Mouse (Mus musculus): Measurements from ENCODE around the gene Tfcp2l1. TPM values are rescaled to one million over a fixed set of nuclear protein-coding genes. Genes with fewer than 3 reads are reported as not detected.

Gene Tfcp2l1
- total and polyA plus RNA-seq, 3 experiments: 0.03 to 0.08 (median 0.04) TPM

DNA sequence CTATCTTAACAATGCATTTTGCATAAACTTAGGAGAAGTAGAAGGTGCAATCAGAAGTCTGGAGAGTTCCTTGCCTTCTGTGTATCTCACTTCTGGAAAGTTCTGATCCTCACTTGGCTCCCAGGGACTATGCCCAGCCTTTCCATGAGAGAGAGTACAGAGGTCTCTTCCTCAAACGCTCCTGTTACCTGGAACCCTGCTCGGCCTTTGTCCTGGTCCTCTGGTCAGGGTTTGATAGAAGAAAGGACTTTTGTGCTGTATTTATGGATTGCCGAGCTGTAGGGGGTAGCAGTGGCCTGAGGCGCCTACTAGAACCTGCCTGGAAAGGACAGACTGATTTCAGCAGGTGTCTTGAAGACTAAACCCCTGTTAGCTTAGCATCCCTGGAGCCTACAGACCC lies 55.9 kb downstream of the Tfcp2l1 start:
- TF ChIP-seq TCF12 (IDR thresholded peaks at IDR 0.05; ENCODE audit: low read depth, low read length) (no peak), POLR2A (IDR thresholded peaks at IDR 0.05; ENCODE audit: low read depth, low read length) (no peak), ZMIZ1 (IDR thresholded peaks at IDR 0.05; ENCODE audit: low read depth, low read length) (no peak), HCFC1 (IDR thresholded peaks at IDR 0.05; ENCODE audit: low read depth, low read length) (no peak)
- Histone ChIP-seq H3K27me3 (replicated peaks) (no peaks in the 10 kb centered on the region), H3K9me3 (replicated peaks; ENCODE audit: low read length) (no peaks in the 10 kb centered on the region), H3K36me3 (replicated peaks in 1 of 2; ENCODE audit: control insufficient read depth in 1 of 2, insufficient read depth in 1 of 2, low read length in 1 of 2) (no peaks in the 10 kb centered on the region), H3K9ac (ENCODE audit: insufficient read depth, low read depth) (no peak overlapping the region), H3K4me2 (ENCODE audit: insufficient read depth, low read depth, poor library complexity, severe bottlenecking) (no peak overlapping the region), H3K4me1 (ENCODE audit: control insufficient read depth in 1 of 2, insufficient read depth in 2 of 2) (peaks cover 0 to 22% of the 10 kb centered on the region in 2 experiments; a peak in 3 of 4 replicates), H3K27ac (ENCODE audit: insufficient read depth, low read depth) (no peak overlapping the region), H3K79me2 (replicated peaks; ENCODE audit: control insufficient read depth, extremely low read depth, insufficient read depth, poor library complexity, severe bottlenecking) (no peaks in the 10 kb centered on the region), H3K4me3 (replicated peaks in 1 of 3; ENCODE audit: low read depth in 2 of 3, low read length in 2 of 3, poor library complexity in 1 of 3) (no peak overlapping the region)
- in situ Hi-C loops (cut with MboI; ENCODE audit: low pct_ligation_motif_present, low pct_unique_long_range_greater_than_20kb, low sequenced_read_pairs) (no loop called here), dilution Hi-C loops (cut with MboI; ENCODE audit: extremely low pct_ligation_motif_present, extremely low pct_unique_long_range_greater_than_20kb, low sequenced_read_pairs) (no loop called here)
- no peak for DNase-seq (ENCODE audit: extremely low read depth)

DNA sequence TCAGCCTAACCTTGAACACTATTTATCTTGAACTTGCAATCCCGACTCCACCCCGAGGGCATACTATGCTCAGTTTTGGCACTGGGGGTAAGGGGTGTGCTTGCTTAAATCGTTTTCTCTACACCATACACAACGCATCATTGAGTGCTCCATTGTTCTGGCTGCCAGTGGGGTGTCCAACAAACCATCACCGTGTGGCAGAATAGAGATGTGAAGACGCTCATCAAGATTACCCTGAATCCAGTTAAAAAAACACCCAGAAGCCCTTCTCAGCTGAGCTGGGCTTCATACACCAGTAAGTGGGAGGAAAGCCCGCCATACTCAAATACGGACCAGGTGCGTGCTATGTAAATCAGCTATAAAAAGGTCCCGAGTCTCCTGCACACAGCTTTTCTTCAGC lies 60.0 kb downstream of the Tfcp2l1 start:
- no peak for TF ChIP-seq MYC (IDR thresholded peaks at IDR 0.05; ENCODE audit: low read depth, low read length)
- no peak for TF ChIP-seq MEF2A (IDR thresholded peaks at IDR 0.05; ENCODE audit: borderline replicate concordance, low read depth, low read length)
- TF ChIP-seq ZMIZ1 (IDR thresholded peaks at IDR 0.05; ENCODE audit: low read depth, low read length): no peak
- TF ChIP-seq BHLHE40 (IDR thresholded peaks at IDR 0.05; ENCODE audit: low read depth, low read length): no peak
- no peak for TF ChIP-seq KAT2A (IDR thresholded peaks at IDR 0.05; ENCODE audit: insufficient replicate concordance, low read length)
- TF ChIP-seq USF1 (IDR thresholded peaks at IDR 0.05; ENCODE audit: low read depth, low read length): no peak
- TF ChIP-seq POLR2A (IDR thresholded peaks at IDR 0.05; ENCODE audit: low read depth, low read length): no peak
- no peak for TF ChIP-seq TCF12 (IDR thresholded peaks at IDR 0.05; ENCODE audit: low read depth, low read length)
- no peak for TF ChIP-seq SMC3 (IDR thresholded peaks at IDR 0.05; ENCODE audit: low read depth, low read length)
- no peak for TF ChIP-seq CTCF (conservative IDR thresholded peaks at IDR 0.05 in 1 of 2, IDR thresholded peaks at IDR 0.05 in 1 of 2; ENCODE audit: low read depth in 2 of 2, low read length in 2 of 2)
- TF ChIP-seq MAZ (IDR thresholded peaks at IDR 0.05; ENCODE audit: low read depth, low read length): no peak
- no peak for TF ChIP-seq ETS1 (conservative IDR thresholded peaks at IDR 0.05; ENCODE audit: low read depth, low read length)
- no peak for TF ChIP-seq MAFK (IDR thresholded peaks at IDR 0.05; ENCODE audit: insufficient replicate concordance, low read length)
- TF ChIP-seq PAX5 (IDR thresholded peaks at IDR 0.05; ENCODE audit: low read length): no peak
- TF ChIP-seq JUND (conservative IDR thresholded peaks at IDR 0.05; ENCODE audit: low read depth, low read length): no peak
- TF ChIP-seq HCFC1 (IDR thresholded peaks at IDR 0.05; ENCODE audit: low read depth, low read length): no peak
- TF ChIP-seq NRF1 (IDR thresholded peaks at IDR 0.05; ENCODE audit: low read depth, low read length): no peak
- Histone ChIP-seq H3K4me1 (ENCODE audit: control insufficient read depth in 1 of 2, insufficient read depth in 2 of 2) (peaks cover 0 to 31% of the 10 kb centered on the region in 2 experiments; a peak in 3 of 4 replicates), H3K4me2 (ENCODE audit: insufficient read depth, low read depth, poor library complexity, severe bottlenecking) (no peak overlapping the region), H3K27me3 (replicated peaks) (no peaks in the 10 kb centered on the region), H3K4me3 (replicated peaks in 1 of 3; ENCODE audit: low read depth in 2 of 3, low read length in 2 of 3, poor library complexity in 1 of 3) (no peak overlapping the region), H3K79me2 (replicated peaks; ENCODE audit: control insufficient read depth, extremely low read depth, insufficient read depth, poor library complexity, severe bottlenecking) (no peaks in the 10 kb centered on the region), H3K9me3 (replicated peaks; ENCODE audit: low read length) (no peaks in the 10 kb centered on the region), H3K9ac (ENCODE audit: insufficient read depth, low read depth) (no peak overlapping the region), H3K36me3 (replicated peaks in 1 of 2; ENCODE audit: control insufficient read depth in 1 of 2, insufficient read depth in 1 of 2, low read length in 1 of 2) (no peaks in the 10 kb centered on the region), H3K27ac (ENCODE audit: insufficient read depth, low read depth) (no peak overlapping the region)
- in situ Hi-C loops (cut with MboI; ENCODE audit: low pct_ligation_motif_present, low pct_unique_long_range_greater_than_20kb, low sequenced_read_pairs) (no loop called here), dilution Hi-C loops (cut with MboI; ENCODE audit: extremely low pct_ligation_motif_present, extremely low pct_unique_long_range_greater_than_20kb, low sequenced_read_pairs) (no loop called here)
- DNase-seq (ENCODE audit: extremely low read depth): no peak

Measured in CH12.LX (cell line).